Mouse (Mus musculus): ENCODE results near the gene Itga6. TPM values are rescaled to one million over a fixed set of nuclear protein-coding genes. Genes with fewer than 3 reads are reported as not detected.

The Itga6 gene
- total RNA-seq, 2 experiments from 2014 or later = 19.2 to 19.4 TPM

DNA sequence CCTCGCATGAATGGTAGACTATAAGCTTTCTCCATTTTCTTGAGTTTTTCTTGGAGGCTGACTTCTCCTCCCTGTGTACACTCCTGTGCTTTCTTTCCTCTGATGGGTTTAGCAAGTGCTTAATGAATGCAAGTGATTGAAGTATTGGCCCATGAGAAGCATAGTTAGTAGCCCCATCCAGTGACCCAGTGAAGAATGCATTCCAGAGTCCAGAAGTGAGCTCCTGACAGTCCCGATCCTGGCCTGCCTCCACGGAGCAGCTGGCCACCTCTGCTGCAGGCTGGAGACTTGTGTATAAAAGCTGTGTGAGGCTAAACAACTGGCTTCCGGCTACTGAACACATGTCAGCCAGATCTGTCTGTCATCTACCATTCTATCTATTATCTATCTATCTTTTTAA is 91.8 kb downstream of the Itga6 start:
- no peak for DNase-seq (ENCODE audit: low spot score in 2 of 2)

DNA sequence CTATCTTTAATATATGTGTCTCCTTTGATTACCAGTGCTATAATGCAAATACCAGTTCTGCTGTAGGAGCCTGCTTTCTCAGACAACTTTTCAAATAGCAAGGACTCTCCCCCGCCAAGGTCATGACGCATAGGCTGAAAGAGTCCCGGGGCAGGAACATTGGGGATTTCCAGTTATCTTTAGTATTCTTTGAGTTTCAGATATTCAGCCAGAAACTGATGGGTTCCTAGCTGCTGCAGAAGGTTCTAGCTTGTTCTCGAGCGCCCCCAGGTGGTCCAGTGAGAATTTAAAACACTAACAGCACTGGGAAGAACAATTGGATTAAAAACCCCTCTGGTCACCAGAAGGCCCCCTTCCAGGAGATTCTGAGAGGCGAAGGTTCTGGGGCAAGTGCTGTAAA is 92.4 kb downstream of the Itga6 start:
- peak in 1 of 2 experiments; percentile 75 for DNase-seq (ENCODE audit: low spot score in 2 of 2)

DNA sequence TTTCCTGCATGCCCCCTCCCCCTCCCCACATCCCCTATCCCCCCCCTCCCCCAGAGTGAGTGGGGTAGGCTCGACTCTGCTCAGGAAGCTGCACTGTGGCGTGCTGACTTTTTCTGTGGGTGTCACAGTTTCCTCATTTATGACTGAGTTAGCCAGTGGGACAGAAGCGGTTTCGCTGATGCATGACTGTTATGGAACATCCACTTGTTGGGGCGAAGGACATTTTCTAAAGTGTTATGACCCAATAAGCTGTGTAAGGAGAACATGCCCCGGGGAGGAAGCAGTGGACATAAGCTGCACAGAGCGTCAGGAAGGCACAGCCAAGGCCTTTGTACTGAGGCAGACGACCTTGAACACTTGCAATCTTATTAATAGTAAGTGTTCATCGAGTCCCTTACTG is 97.9 kb downstream of the Itga6 start:
- DNase-seq (ENCODE audit: low spot score in 2 of 2) = no peak

DNA sequence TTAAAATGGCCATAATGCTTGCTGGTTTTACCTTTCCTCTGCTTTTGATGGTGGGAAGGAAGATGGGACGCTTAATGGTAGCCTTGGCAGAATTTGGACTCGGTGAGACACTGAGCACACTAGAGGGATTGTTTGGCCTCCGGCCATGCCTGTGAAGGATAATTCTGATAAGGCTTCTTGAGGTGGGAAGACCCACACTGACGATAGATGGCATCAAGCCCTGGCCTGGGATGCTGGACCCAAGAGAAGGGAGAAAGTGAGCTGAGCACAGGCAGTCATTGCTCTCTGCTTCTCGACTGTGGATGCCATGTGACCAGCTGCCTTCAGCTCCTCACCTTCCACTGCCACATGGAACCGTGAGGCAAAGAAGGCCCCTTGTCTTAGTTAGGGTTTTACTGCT is 99.5 kb downstream of the Itga6 start:
- DNase-seq (ENCODE audit: low spot score in 2 of 2) = no peak

DNA sequence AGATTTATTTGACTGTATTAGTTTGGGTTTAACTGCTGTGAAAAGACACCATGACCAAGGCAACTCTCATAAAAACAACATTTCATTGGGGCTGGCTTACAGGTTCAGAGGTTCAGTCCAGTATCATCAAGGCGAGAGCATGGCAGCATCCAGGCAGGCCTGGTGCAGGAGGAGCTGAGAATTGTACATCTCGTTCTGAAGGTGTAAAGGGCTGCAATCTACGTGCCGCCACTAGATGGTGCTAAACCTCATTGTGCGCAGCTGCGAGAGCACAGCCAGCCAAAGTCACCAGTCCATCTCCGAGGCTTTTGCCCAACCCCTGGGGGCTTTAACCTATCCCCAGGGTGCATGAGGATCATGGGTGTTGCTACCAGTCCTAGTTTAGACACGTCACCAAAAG is 106.7 kb downstream of the Itga6 start:
- DNase-seq (ENCODE audit: low spot score in 2 of 2) = peak in 1 of 2 experiments; percentile 73

DNA sequence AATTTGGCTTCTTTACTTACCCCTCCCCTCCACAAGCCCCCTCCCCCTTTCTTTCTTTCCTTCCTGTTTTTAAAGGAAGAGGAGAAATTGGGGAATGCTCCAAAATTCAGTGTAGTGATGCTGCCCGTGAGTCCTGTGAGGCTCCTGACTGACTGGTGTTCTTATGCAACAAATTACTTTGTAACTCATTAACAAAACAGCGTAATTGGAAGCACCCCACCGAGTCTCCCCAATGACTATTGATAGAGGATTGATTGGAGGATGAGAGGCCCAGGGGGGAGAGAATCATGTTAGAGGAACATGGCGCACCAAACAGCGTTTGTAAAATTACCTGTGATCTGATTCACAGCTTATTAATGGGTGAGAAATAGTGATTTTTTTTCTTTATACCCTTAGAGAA is 109.7 kb downstream of the Itga6 start:
- no peak for DNase-seq (ENCODE audit: low spot score in 2 of 2)

DNA sequence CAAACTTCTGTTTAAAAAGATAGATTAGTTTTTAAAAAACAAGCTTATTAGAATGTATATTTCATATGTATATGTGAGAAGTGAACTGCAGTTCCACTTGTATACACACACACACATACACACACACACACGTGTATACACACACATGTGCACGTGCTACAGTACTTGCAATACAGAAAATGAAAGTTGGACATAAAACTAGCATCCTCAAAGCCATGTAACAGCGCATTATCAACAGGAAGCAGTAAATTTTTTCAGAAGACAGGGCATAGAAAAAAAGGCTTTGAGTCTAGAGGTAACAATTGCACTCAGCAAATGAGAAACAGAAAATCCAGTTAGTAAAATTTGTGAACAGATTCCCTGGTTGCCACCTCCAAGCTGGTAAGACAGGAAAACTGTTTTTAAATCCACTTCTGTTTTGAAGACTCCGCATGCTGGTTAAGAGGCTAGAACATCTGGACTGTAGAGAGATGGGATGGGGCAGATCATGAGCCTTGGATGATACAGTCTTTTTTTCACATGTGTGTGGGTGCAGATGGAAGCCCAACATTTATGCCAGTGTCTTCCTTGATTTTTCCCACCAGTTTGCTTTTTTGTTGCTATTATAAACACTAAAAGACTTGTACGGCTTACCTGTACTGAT is 118.2 kb downstream of the Itga6 start:
- no peak for DNase-seq (ENCODE audit: low spot score in 2 of 2)

DNA sequence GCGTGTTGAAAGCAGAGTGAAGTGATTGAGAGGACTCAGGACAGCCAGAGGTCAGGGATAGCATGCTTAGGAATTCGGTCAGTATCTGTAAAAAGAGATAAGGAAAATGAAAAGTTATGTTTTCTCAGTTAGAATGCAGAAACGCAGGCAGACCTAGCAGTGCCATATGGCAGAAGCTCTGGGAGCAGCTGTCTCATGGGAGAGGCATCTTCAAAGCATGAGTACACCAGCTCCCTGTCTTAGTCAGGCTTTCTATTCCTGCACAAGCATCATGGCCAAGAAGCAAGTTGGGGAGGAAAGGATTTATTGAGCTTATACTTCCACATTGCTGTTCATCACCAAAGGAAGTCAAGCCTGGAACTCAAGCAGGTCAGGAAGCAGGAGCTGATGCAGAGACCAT is 119.6 kb downstream of the Itga6 start:
- peak; percentile 78 to 89 for DNase-seq (ENCODE audit: low spot score in 2 of 2)

DNA sequence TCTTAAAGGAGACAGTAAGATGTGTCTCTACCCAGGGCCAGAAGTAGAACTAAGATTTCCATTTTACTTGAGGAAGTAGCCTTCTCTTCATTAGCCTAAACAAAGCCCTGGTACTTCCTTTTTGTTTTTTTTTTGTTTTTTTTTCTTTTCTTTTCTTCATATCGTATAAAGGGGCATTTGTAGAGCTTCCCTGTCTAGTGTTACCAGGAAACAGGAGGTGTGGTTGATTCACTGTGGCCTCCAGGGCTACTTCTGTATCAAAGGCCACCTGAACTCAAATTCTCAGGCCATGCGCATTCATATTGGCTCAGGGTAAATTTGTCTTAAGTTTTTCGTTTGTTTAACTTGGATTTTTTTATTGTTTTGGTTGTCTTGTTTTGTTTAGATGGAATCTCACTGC is 120.5 kb downstream of the Itga6 start:
- no peak for DNase-seq (ENCODE audit: low spot score in 2 of 2)

DNA sequence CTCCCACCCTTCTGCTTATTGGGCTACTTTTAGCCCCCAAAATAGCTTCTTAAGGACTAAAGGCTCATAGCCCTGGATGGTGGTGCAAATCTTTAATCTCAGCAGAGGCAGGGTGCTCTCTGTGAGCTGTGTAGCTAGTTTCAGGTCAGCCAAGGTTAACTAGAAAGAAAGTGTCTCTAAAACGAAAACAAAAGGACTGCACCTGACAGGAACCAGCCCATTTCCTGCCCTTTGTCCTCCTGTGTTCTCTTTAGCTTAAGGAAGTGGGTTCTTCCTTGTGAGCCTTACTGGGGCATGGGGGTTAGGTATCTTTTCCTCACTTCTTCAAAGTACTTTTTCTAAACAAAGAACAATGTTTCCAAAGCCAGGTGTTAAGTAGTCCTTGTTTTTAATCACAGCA is 121.1 kb downstream of the Itga6 start:
- no peak for DNase-seq (ENCODE audit: low spot score in 2 of 2)

DNA sequence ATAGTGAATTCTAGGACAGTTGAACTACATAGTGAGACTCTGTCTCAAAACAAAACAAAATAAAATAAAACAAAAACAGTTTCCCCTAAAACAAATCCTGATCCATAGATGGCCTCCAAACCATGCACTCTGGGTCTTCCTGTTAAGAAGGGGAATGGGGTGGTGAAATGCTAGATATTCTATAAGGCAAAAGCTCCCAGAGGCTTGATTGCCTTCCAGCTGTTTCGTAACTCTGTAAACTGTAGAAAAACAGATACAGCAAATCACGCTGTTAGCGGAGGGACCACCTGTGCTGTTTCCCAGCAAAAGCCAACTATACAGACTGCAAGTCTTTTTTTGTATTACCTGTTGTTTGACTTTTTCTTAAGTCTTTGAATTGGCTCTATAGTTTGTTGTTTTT is 121.6 kb downstream of the Itga6 start:
- no peak for DNase-seq (ENCODE audit: low spot score in 2 of 2)

DNA sequence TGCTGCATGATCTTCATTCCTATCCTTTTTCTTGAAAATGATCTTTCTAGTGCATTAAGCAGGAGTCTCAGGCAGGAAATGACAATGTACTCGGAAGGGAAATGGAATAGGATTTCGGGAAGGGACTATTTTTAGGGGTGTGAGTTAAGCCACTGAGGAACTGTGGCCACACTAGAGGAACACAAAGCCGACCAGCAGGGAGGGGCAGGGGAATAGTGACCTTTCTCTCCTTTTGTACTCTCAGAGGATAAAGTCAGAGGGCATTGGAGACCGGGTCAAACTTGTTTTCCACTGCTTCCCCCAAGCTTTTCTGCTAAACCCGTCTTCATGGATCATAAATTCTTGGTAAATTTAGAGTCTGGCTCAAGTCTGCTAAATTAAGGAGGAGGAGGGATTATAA is 122.1 kb downstream of the Itga6 start:
- DNase-seq (ENCODE audit: low spot score in 2 of 2) = no peak

DNA sequence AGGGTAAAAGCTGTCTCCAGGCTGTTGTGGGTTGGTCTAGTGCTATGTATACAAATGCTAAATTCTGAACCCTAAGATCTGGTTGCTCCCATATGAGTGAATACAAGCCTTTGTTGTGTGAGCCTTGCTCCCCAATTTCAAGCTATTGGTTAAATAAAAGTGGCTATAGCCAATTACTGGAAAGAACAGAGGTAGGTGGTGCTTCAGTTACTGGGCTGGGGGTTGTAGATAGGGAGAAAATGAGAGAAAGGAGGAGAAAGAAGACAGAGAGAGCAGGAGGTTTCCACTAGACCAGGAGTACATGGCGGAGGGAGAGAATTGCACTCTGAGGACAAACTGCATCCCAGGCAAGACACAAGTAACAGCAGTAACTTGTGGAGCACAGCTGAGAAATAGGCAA is 122.8 kb downstream of the Itga6 start:
- no peak for DNase-seq (ENCODE audit: low spot score in 2 of 2)

DNA sequence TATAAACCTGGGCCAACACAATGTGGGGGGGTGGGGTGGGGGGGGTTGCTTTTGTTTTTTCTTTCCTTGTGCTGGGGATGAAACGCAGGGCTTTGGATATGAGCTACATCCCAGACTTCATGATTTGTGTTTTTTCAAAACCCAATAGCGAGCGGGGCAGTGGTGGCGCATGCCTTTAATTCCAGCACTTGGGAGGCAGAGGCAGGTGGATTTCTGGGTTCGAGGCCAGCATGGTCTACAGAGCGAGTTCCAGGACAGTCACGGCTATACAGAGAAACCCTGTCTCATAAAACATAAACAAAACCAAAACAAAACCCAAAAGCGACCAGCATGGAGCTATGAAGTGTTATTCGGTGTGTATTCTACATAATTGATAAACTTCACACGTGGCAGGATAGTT is 126.7 kb downstream of the Itga6 start:
- no peak for DNase-seq (ENCODE audit: low spot score in 2 of 2)

DNA sequence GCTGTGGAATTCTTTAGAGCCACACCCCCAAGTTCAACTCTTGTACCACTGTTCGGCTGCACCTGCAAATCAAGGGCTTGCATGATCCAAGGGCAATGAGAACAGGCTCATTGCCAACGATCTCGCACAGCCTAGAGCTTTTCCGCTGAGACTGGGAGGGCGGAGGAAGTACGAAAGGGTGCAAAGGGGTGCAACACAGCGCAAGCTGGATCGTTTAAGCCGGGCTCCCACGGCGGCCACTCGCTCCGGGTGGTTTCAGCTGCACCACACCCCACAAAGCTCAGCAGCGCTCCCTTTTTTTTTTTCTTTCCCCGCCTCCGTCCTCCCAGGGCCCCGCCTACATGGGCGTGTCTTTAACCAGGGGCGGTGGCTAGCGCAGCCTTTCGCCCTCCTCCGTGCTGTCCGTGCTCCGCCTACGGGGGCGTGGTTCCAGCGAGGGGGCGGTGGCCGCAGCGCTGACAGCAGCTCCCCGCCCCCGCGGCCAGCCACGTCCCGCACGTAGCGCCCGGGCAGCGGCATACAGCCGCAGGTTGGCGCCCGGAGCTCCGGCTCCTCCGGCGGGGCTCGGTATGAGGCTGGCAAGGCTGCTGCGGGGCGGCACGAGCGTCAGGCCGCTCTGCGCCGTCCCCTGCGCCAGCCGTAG is 127.5 kb downstream of the Itga6 start, which contains the start of gene Pdk1:
Gene Pdk1 (plus strand): TSS at position 424 of the 643 bp plus-strand sequence.
- peak; percentile 94 to 97 for DNase-seq (ENCODE audit: low spot score in 2 of 2)

DNA sequence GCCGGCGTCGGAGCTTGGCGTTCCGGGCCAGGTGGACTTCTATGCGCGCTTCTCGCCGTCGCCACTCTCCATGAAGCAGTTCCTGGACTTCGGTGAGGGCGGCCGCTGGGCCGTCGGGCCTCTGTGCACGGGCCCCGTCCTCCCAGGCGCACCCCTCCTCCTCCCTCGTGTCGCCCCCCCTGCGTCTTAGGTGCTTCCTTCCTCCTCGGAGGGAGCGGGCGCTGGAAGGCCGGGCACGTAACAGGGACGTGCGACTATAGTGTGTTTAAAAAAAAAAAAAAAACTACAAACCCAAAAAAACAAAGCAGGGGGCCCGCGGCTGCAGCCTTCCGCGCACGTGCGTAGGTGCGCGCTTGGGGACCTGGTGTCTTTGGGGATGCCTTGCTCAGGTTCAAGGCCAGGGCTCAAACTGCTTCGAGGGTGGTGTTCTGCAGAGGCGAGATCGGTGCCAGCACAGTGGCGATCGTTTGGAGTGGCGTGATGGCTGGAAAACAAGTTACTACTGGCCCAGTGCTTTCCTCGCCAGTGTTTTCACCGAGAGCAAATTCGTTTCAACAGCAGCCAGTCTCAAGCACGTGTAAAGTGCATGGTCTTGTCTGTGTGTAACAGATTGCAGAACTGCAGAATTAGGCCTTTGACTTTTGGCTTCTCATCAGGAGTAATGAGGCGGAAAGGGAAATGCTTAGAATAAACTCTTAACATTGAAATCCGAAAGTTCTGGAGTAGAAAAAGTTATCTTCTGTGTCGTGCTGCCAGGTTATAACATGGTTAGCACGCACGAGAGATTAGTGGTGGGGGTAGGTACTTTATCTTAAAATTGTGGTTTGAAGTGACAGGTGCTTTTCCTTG is 128.3 kb downstream of the Itga6 start:
- peak in 1 of 2 experiments; percentile 30 for DNase-seq (ENCODE audit: low spot score in 2 of 2)

DNA sequence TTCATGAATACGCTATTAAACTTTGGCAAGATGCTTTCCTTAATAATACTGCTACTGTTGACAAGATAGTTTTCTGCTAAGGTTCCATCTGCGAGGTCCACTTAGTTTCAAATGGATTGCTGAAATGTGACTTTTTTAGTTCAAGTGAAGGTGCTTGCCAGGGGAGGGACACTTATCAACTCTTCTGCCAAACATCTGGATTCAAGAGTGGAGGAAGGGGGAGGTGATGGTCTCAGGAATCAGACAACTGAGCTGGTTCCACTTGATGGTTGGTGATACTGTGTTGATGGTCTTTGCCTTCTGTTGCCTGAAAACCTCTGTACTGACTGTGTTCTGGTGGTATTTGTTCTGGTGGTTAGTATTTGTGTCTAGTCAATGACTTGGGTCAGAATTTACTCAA is 129.0 kb downstream of the Itga6 start:
- DNase-seq (ENCODE audit: low spot score in 2 of 2) = no peak

DNA sequence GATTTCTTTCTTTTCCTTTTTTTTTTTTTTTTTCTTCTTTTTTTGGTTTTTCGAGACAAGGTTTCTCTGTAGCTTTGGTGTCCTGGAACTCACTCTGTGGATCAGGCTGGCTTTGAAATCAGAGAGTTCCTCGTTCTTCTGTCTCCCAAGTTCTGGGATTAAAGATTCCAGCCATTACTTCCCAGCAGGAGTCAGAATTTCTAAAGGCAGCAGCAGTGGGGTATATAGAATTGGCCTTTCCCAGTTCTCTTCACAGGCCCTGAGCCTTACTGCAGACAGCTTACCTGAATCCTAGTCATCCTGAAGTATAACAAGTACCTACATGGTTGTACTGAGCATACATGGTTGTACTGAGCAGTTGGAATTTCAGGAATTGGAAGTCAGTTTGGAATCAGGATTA is 129.4 kb downstream of the Itga6 start:
- DNase-seq (ENCODE audit: low spot score in 2 of 2) = no peak

DNA sequence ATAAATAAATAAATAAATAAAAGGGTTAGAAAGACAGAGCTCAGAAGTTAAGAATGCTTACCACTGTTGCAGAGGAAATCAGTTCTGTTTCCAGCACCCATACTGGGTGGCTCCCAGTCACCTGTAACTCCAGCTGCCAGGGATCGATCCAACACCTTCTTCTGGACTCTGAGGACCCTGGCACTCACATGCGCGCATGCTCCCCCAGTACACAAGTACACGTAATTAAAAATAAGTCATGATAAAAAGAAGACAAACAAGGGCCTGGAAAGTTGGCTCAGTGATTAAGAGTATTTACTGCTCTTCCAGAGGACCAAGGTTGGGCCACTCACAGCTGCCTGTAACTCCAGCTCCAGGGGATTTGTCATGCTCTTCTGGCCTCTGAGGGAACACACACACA is 132.4 kb downstream of the Itga6 start:
- no peak for DNase-seq (ENCODE audit: low spot score in 2 of 2)

DNA sequence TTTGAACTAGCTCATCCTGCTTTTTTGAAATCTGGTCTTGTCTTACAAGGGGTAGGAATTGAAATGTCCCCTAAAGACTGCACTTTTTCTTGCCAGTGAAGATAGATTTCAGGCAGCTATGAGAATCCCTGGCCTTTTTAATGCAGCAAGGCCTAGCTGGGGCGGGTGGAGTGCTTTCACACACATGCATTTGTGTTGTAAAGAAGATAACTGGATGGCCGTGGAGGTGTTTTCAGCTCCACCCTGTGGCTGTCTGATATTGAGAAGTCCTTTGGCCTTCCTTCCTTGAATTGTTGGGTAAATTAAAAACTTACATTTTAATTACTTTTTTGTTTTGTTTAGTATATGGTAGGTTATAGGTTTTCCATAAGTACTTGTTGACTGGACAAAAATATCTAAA is 133.0 kb downstream of the Itga6 start:
- DNase-seq (ENCODE audit: low spot score in 2 of 2) = no peak

DNA sequence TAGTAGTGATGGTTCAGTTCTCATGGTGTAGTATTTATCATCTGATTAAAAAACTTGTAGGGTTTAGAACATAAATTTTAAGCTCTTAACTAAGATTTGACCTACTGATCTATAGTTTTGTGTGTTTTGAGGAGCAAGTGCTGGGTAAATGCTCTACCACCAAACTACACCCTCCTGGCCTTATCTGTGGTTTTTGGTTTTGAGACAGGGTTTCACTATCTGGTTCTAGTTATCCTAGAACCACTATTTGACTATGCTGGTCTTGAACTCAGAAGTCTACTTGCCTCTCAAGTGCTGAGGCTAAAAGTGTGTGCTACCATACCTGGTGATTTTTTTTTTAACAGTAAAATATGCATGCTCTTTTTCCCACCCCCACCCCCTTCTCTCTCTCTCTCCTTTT is 133.5 kb downstream of the Itga6 start:
- DNase-seq (ENCODE audit: low spot score in 2 of 2) = no peak

DNA sequence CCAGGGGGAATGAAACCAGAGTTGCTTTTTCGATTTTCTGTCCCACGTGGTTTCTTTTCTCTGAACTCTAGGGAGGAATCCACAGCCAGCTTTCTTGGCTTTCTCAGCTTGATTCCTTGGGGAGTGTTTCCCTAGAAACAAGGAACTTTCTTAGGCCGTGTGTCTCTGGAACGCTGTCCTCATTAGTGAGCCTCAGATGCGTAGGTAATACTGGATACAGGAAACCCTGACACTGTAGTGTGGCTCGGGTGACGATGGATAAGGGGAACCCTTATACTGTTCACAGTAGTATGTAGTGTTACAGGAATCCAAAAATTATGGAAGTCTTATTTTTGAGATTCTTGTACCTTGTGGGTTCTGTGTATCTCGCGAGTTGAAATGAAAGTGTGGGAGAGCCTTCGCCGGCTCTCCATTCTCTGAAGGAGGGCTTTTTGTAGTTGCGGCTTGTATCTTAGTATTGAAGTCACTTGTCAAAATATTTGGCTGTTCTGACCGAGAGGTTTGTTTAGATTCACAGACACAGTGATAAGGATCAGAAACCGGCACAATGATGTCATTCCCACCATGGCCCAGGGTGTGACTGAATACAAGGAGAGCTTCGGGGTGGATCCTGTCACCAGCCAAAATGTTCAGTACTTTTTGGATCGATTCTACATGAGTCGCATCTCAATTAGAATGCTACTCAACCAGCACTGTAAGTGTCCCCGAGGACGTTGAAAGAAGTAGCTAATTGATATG is 137.7 kb downstream of the Itga6 start:
- no peak for DNase-seq (ENCODE audit: low spot score in 2 of 2)

Data from layer of hippocampus, adult 18-20 months (tissue).